Mouse (Mus musculus) C2C12 (cell line): Measurements from ENCODE around the gene Lypd6b.

ENCODE experiments used
- CEBPB ChIP-seq: IDR thresholded peaks from one replicate; pipeline ENCODE4 v1.6.1; 2011; ENCODE audit warnings: low read depth, mild to moderate bottlenecking, control low read depth, moderate library complexity
- CTCF ChIP-seq: IDR thresholded peaks from one replicate; pipeline ENCODE4 v1.5.1; 2011; ENCODE audit not compliant: control insufficient read depth, insufficient read depth, insufficient read length
- FOSL1 ChIP-seq: IDR thresholded peaks from one replicate; pipeline ENCODE4 v1.8.0; 2011; ENCODE audit warnings: mild to moderate bottlenecking, low read length; ENCODE audit not compliant: poor library complexity, insufficient read depth, severe bottlenecking
- MAX ChIP-seq: IDR thresholded peaks from one replicate; pipeline ENCODE4 v1.6.1; 2011; ENCODE audit warnings: mild to moderate bottlenecking, control low read depth
- MYOD1 ChIP-seq: IDR thresholded peaks from one replicate; pipeline ENCODE4 v1.6.1; 2011; ENCODE audit warnings: low read depth; ENCODE audit not compliant: control insufficient read depth, insufficient read length
- USF1 ChIP-seq: IDR thresholded peaks from one replicate; pipeline ENCODE4 v1.6.1; 2011; ENCODE audit warnings: low read depth, mild to moderate bottlenecking, control low read depth, moderate library complexity

GRCm38 (mm10) chr2:49818126-49818525 lies 30.6 kb downstream of the Lypd6b start:
- TF ChIP-seq CTCF (no peak), MAX (peak; percentile 12), USF1 (no peak), CEBPB (no peak), MYOD1 (peak; percentile 7), FOSL1 (peak; percentile 8)
